Mouse (Mus musculus) cerebellum, postnatal 14 days (tissue): ENCODE results near the gene Sqstm1.
A peak's percentile ranks its signal among the peaks of the same experiment; 100 is the strongest.
"Not testable (repeated sequence)": the region's sequence is repeated elsewhere in the genome, so short reads cannot be mapped to it uniquely, and the experiment has no call there.

Experiments
- DNase-seq, 2 experiments: peaks; one replicate each; pipeline ENCODE4 v3.0.0; 2021; ENCODE audit warnings: mixed read lengths in 2 of 2

Gene Sqstm1

GRCm38 (mm10) chr11:50174111-50174729 is 36.4 kb downstream of the Sqstm1 start, which contains the start of gene Mrnip:
TSS of gene Mrnip (plus strand) at chr11:50174444.
- not testable (repeated sequence) for DNase-seq

GRCm38 (mm10) chr11:50168352-50168751 is 42.3 kb downstream of the Sqstm1 start:
- no peak for DNase-seq

GRCm38 (mm10) chr11:50162338-50163050 is 48.1 kb downstream of the Sqstm1 start:
- no peak for DNase-seq

GRCm38 (mm10) chr11:50161578-50162304 is 48.9 kb downstream of the Sqstm1 start:
- peak; percentile 67 to 79 for DNase-seq

- DNase-seq = no peak
Observed at GRCm38 (mm10) chr11:50159347-50159746, 51.3 kb downstream of the Sqstm1 start.

GRCm38 (mm10) chr11:50158346-50158745 is 52.3 kb downstream of the Sqstm1 start:
- DNase-seq = no peak

- DNase-seq = peak; percentile 55 to 64
Observed at GRCm38 (mm10) chr11:50156725-50157258, 53.8 kb downstream of the Sqstm1 start.

GRCm38 (mm10) chr11:50155785-50156184 is 54.8 kb downstream of the Sqstm1 start:
- no peak for DNase-seq

- no peak for DNase-seq
Observed at GRCm38 (mm10) chr11:50154777-50155520, 55.7 kb downstream of the Sqstm1 start.

- no peak for DNase-seq
Observed at GRCm38 (mm10) chr11:50154166-50154565, 56.5 kb downstream of the Sqstm1 start.

- DNase-seq = no peak
Observed at GRCm38 (mm10) chr11:50151374-50151773, 59.3 kb downstream of the Sqstm1 start.

- no peak for DNase-seq
Observed at GRCm38 (mm10) chr11:50149603-50150150, 61.0 kb downstream of the Sqstm1 start.
